Mouse (Mus musculus) B cell, adult 2 months (primary cell): ENCODE results near the gene Srd5a1.
"Not testable (repeated sequence)": the region's sequence is repeated elsewhere in the genome, so short reads cannot be mapped to it uniquely, and the experiment has no call there.

Experiments used
- DNase-seq, 2 experiments: peaks; one replicate each; pipeline ENCODE4 v3.0.0; 2022

Gene Srd5a1

GRCm38 (mm10) chr13:69565401-69565800 is 45.8 kb downstream of the Srd5a1 start:
- DNase-seq, result not testable (repeated sequence)

GRCm38 (mm10) chr13:69564573-69564972 is 46.7 kb downstream of the Srd5a1 start:
- no peak for DNase-seq

GRCm38 (mm10) chr13:69563905-69564304 is 47.3 kb downstream of the Srd5a1 start:
- no peak for DNase-seq

- DNase-seq, result no peak
Measured at GRCm38 (mm10) chr13:69562654-69563574, 48.3 kb downstream of the Srd5a1 start.

GRCm38 (mm10) chr13:69562004-69562403 is 49.2 kb downstream of the Srd5a1 start:
- no peak for DNase-seq

- DNase-seq, result no peak
Measured at GRCm38 (mm10) chr13:69559291-69559961, 51.8 kb downstream of the Srd5a1 start.

GRCm38 (mm10) chr13:69558098-69558660 is 53.1 kb downstream of the Srd5a1 start:
- DNase-seq, result no peak

- DNase-seq, result no peak
Measured at GRCm38 (mm10) chr13:69556728-69557127, 54.5 kb downstream of the Srd5a1 start.

GRCm38 (mm10) chr13:69555957-69556482 is 55.2 kb downstream of the Srd5a1 start:
- DNase-seq, result no peak

GRCm38 (mm10) chr13:69555045-69555444 is 56.2 kb downstream of the Srd5a1 start:
- no peak for DNase-seq

GRCm38 (mm10) chr13:69554255-69554654 is 57.0 kb downstream of the Srd5a1 start:
- DNase-seq, result no peak

- peak; percentile 59 to 60 for DNase-seq
Measured at GRCm38 (mm10) chr13:69553024-69553423, 58.2 kb downstream of the Srd5a1 start.

- DNase-seq, result no peak
Measured at GRCm38 (mm10) chr13:69550831-69551230, 60.4 kb downstream of the Srd5a1 start.

GRCm38 (mm10) chr13:69549980-69550379 is 61.3 kb downstream of the Srd5a1 start:
- DNase-seq, result no peak

GRCm38 (mm10) chr13:69547488-69548180 is 63.6 kb downstream of the Srd5a1 start:
- no peak for DNase-seq

GRCm38 (mm10) chr13:69545019-69545418 is 66.2 kb downstream of the Srd5a1 start:
- DNase-seq, result peak; percentile 75 to 79

- no peak for DNase-seq
Measured at GRCm38 (mm10) chr13:69543595-69543994, 67.6 kb downstream of the Srd5a1 start.

GRCm38 (mm10) chr13:69542571-69543352 is 68.5 kb downstream of the Srd5a1 start:
- no peak for DNase-seq

- DNase-seq, result no peak
Measured at GRCm38 (mm10) chr13:69541776-69542175, 69.5 kb downstream of the Srd5a1 start.

- no peak for DNase-seq
Measured at GRCm38 (mm10) chr13:69541209-69541608, 70.0 kb downstream of the Srd5a1 start.

GRCm38 (mm10) chr13:69538327-69538726 is 72.9 kb downstream of the Srd5a1 start:
- DNase-seq, result no peak

GRCm38 (mm10) chr13:69537366-69537765 is 73.9 kb downstream of the Srd5a1 start:
- DNase-seq, result no peak
